Mouse (Mus musculus) lung, embryonic 16.5 days (tissue): ENCODE results near the gene Nkain1. TPM values are rescaled to one million over a fixed set of nuclear protein-coding genes. Genes with fewer than 3 reads are reported as not detected.
A peak's percentile ranks its signal among the peaks of the same experiment; 100 is the strongest.

Experiments
- ATAC-seq: fragments of 200-750 bp; cut with Nextera tagmentation; 2 replicates; pipeline ENCODE4 v1.8.0; 2017; ENCODE audit warnings: low read depth, mild to moderate bottlenecking, moderate library complexity
- H3K27ac ChIP-seq: fragments of 300-500 bp; sonication (generic); 2 replicates; pipeline ENCODE4 v1.5.1; 2014; ENCODE audit warnings: mild to moderate bottlenecking, control low read depth, low read length
- H3K27me3 ChIP-seq: fragments of 300-500 bp; sonication (generic); 2 replicates; pipeline ENCODE4 v1.6.1; 2014; ENCODE audit warnings: low read depth, low read length, mixed read lengths; ENCODE audit not compliant: control insufficient read depth, insufficient read depth
- H3K36me3 ChIP-seq: fragments of 300-500 bp; sonication (generic); 2 replicates; pipeline ENCODE4 v1.6.1; 2014; ENCODE audit warnings: low read length; ENCODE audit not compliant: control insufficient read depth, insufficient read depth
- H3K4me1 ChIP-seq: fragments of 300-500 bp; sonication (generic); replicated peaks from 2 replicates; pipeline ENCODE4 v1.6.1; 2014; ENCODE audit warnings: low read length, mixed read lengths; ENCODE audit not compliant: control insufficient read depth, insufficient read depth
- H3K4me2 ChIP-seq: fragments of 300-500 bp; sonication (generic); 2 replicates; pipeline ENCODE4 v1.6.1; 2014; ENCODE audit warnings: low read depth, low read length, control low read depth
- H3K4me3 ChIP-seq: fragments of 300-500 bp; sonication (generic); 2 replicates; pipeline ENCODE4 v1.5.1; 2014; ENCODE audit warnings: mild to moderate bottlenecking, low read length, control low read depth
- H3K9ac ChIP-seq: fragments of 300-500 bp; sonication (generic); 2 replicates; pipeline ENCODE4 v1.6.1; 2014; ENCODE audit warnings: low read length, control low read depth
- H3K9me3 ChIP-seq: fragments of 300-500 bp; sonication (generic); 2 replicates; pipeline ENCODE4 v1.6.1; 2016; ENCODE audit warnings: low read length; ENCODE audit not compliant: control insufficient read depth
- WGBS: fragments of 180-500 bp; shearing (Covaris S2); extraction: QIAGEN DNeasy Blood & Tissue Kit; methylation state at CpG from one replicate; pipeline ENCODE4 v1.1.7; 2014; 5-methylcytosine and 5-hydroxymethylcytosine counted together
- polyA plus RNA-seq: library from polyadenylated mRNA; unstranded; fragments of >200 nt; fragmentation: Nextera tagmentation; extraction: Ambion mirVana; gene quantifications from 2 replicates; pipeline ENCODE4 v1.2.1, GENCODE M21; 2015

The Nkain1 gene
- polyA plus RNA-seq, 1 experiment from 2014 or later: 0.18 TPM

GRCm38 (mm10) chr4:130570941-130571720 is 2.8 kb downstream of the Nkain1 start:
- Histone ChIP-seq H3K27me3 (no peaks in the 10 kb centered on the region), H3K4me3 (no peak overlapping the region), H3K27ac (no peak overlapping the region), H3K4me2 (no peak overlapping the region), H3K4me1 (peaks cover 7% of the 10 kb centered on the region; the same call in 1 of the 2 replicates), H3K36me3 (no peaks in the 10 kb centered on the region), H3K9ac (no peak overlapping the region), H3K9me3 (no peaks in the 10 kb centered on the region)
- ATAC-seq: no peak
- WGBS: 62% methylated on average over 10 of the region's 10 CpGs

- H3K9ac ChIP-seq: no peak overlapping the region
These were observed 5.7 kb downstream of the Nkain1 start for GRCm38 (mm10) chr4:130568043-130568978.

GRCm38 (mm10) chr4:130563820-130564219 is 10.2 kb downstream of the Nkain1 start:
- Histone ChIP-seq H3K9me3 (no peaks in the 10 kb centered on the region), H3K27me3 (no peaks in the 10 kb centered on the region), H3K4me3 (no peak overlapping the region), H3K9ac (no peak overlapping the region), H3K27ac (no peak overlapping the region), H3K36me3 (no peaks in the 10 kb centered on the region), H3K4me1 (no peaks in the 10 kb centered on the region), H3K4me2 (no peak overlapping the region)
- WGBS: 61% methylated on average over 8 of the region's 8 CpGs
- no peak for ATAC-seq

More at GRCm38 (mm10) chr4:130568043-130568978, 5.7 kb downstream of the Nkain1 start:
- H3K4me2 ChIP-seq: no peak overlapping the region
- peaks cover 7% of the 10 kb centered on the region; the same call in 1 of the 2 replicates for H3K4me1 ChIP-seq
- H3K27me3 ChIP-seq: no peaks in the 10 kb centered on the region
- H3K4me3 ChIP-seq: no peak overlapping the region
- 62% methylated on average over 23 of the region's 23 CpGs for WGBS
- H3K9me3 ChIP-seq: no peaks in the 10 kb centered on the region
- H3K27ac ChIP-seq: no peak overlapping the region
- H3K36me3 ChIP-seq: no peaks in the 10 kb centered on the region
- ATAC-seq: no peak

GRCm38 (mm10) chr4:130563260-130563756 is 10.7 kb downstream of the Nkain1 start:
- Histone ChIP-seq H3K36me3 (no peaks in the 10 kb centered on the region), H3K4me2 (no peak overlapping the region), H3K9me3 (no peaks in the 10 kb centered on the region), H3K27ac (no peak overlapping the region), H3K9ac (no peak overlapping the region), H3K4me3 (no peak overlapping the region), H3K4me1 (no peaks in the 10 kb centered on the region), H3K27me3 (no peaks in the 10 kb centered on the region)
- ATAC-seq: no peak
- WGBS: 77% methylated on average over 9 of the region's 9 CpGs

GRCm38 (mm10) chr4:130560576-130561310 is 13.2 kb downstream of the Nkain1 start:
- Histone ChIP-seq H3K27ac (no peak overlapping the region), H3K27me3 (no peaks in the 10 kb centered on the region), H3K4me1 (no peaks in the 10 kb centered on the region), H3K36me3 (no peaks in the 10 kb centered on the region), H3K9ac (no peak overlapping the region), H3K9me3 (no peaks in the 10 kb centered on the region), H3K4me2 (no peak overlapping the region), H3K4me3 (no peak overlapping the region)
- ATAC-seq: no peak
- WGBS: 50% methylated on average over 11 of the region's 11 CpGs

- Histone ChIP-seq H3K4me3 (no peak overlapping the region), H3K4me2 (no peak overlapping the region), H3K36me3 (no peaks in the 10 kb centered on the region), H3K27ac (no peak overlapping the region), H3K27me3 (no peaks in the 10 kb centered on the region), H3K9me3 (no peaks in the 10 kb centered on the region), H3K9ac (no peak overlapping the region), H3K4me1 (no peaks in the 10 kb centered on the region)
- WGBS: 76% methylated on average over 3 of the region's 3 CpGs
- no peak for ATAC-seq
These were observed 14.8 kb downstream of the Nkain1 start for GRCm38 (mm10) chr4:130559220-130559619.

- 50% methylated on average over 12 of the region's 12 CpGs for WGBS
- Histone ChIP-seq H3K36me3 (no peaks in the 10 kb centered on the region), H3K4me2 (no peak overlapping the region), H3K27me3 (no peaks in the 10 kb centered on the region), H3K9ac (no peak overlapping the region), H3K4me3 (no peak overlapping the region), H3K27ac (no peak overlapping the region), H3K9me3 (no peaks in the 10 kb centered on the region), H3K4me1 (peaks cover 3% of the 10 kb centered on the region; the same call in 1 of the 2 replicates)
- peak; percentile 15; the same call in 1 of the 2 replicates for ATAC-seq
These were observed 16.1 kb downstream of the Nkain1 start for GRCm38 (mm10) chr4:130557852-130558251.

- Histone ChIP-seq H3K4me1 (peaks cover 7% of the 10 kb centered on the region; the same call in 1 of the 2 replicates), H3K4me3 (no peak overlapping the region), H3K4me2 (no peak overlapping the region), H3K27me3 (no peaks in the 10 kb centered on the region), H3K9ac (no peak overlapping the region), H3K27ac (no peak overlapping the region), H3K36me3 (no peaks in the 10 kb centered on the region), H3K9me3 (no peaks in the 10 kb centered on the region)
- 60% methylated on average over 1 of the region's 1 CpGs for WGBS
- ATAC-seq: no peak
These were observed 17.0 kb downstream of the Nkain1 start for GRCm38 (mm10) chr4:130556992-130557391.
